Mouse (Mus musculus) liver, adult 2 months (tissue): ENCODE data around the gene 1110004F10Rik.

ENCODE experiments used
- CTCF ChIP-seq: fragments of 200-500 bp; IDR thresholded peaks from 2 replicates; pipeline ENCODE4 v1.5.1; 2011; ENCODE audit warnings: low read depth, low read length, control low read depth
- POLR2A ChIP-seq: fragments of 200-500 bp; IDR thresholded peaks from 2 replicates; pipeline ENCODE4 v1.6.1; 2011; ENCODE audit warnings: low read length, control low read depth; ENCODE audit not compliant: insufficient read depth; ENCODE audit errors: extremely low read depth

DNA sequence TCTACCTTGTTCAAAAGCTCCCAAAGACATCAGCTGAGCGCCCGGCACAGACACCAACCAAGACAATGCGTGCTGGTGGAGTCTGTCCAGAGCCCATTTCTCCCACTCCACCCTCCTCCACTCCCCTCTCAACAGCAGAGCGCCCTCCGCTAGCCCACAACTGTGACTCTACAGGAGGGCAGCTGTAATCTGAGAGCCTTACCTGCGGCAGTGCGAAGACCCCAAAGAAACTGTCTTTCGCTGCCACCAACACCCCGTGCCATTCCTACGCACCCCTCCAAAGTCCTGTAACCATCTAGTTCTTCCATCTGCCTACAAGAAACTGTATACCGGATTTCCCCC is at the start of gene 1110004F10Rik:
- TF ChIP-seq CTCF, result no peak
- no peak for TF ChIP-seq POLR2A
